Mouse (Mus musculus): ENCODE measurements at regions not wholly inside any gene's neighbourhood (a gene's known extent, or its start where the extent isn't known, plus 50 kb on each side); places are given as distances from the start of the nearest gene placed in this dataset.

DNA sequence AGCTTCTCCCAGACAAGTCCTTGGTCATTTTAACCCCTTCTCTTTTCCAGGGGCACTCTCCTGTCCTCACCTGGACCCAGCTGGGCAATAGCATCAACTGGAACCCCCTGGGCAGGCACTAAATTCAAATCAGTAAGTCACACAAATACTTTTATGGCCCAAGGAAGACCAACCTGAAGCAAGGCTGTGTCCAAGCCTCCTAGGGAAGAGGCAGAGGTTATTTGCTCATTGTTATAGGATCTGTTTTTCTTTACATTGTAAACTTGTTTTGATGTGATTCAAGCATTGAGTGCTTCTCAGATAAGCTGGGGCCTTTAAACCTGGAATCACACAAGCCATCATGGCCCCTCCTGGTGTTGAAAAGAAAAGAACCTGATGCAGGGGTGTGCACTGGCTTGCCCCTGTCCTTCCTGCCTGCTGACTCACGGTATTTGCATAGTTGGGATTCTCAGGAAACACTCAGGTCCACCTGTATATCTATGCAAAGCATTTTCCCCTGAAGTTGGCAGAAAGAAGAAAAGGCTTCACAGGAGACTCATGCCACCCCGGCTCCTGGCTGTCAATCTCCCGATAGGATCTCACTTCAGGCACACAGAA lies 114.9 kb upstream of the Kit start:
- no peak for DNase-seq
- intact Hi-C loops (cut with DNase I; ENCODE audit: low total_unique reads), result no loop called here

DNA sequence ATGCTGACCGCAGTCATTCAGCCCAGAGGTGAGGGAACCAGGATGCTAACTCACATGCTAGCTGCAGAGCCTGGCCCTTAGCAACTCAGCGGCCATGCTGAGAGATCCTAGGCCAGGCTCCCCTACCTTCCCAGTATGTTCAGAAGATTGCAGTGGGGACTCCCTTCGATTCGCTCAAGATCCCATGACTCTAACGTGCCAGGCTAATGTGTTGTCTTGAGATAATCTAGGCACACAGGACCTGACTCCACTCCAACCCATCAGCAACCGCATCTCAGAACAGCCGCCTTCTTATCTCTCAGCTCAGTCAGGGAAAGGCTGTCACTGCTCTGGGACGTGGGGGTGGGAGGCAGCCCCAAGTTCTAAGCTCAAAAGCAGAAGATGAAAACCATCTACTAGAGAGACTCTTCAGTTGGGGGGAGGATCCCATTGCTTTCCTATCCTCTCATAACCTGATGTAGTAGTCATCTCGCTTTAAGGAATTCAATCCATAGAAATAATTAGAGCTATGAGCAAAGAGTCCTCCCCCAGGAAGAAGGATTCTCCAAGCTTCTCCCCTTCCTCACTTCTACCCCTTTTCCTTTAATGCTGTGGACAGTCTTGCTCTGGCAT lies 114.2 kb upstream of the Kit start:
- intact Hi-C loops (cut with DNase I; ENCODE audit: low total_unique reads), result no loop called here
- no peak for DNase-seq

DNA sequence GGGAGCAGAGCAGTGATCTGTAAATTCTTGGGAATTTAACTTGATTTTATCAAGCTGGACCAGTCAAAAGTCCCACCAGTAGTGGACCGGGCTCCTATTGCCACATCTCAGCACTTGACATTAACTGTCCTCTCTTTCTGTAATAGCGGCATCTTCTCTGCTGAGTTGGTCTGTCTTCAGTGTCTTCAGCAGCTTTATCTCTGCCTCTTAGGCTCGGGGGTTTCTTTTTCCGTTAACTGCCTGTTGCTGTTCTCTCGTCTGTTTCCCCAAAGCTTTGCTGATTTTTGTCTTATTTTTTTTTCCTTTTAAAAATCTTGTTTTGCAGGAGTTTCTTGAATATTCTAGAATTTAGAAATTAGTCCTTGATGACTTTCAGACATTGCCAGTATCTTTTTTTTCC lies 113.3 kb upstream of the Kit start:
- intact Hi-C loops (cut with DNase I; ENCODE audit: low total_unique reads), result no loop called here
- DNase-seq, result no peak

DNA sequence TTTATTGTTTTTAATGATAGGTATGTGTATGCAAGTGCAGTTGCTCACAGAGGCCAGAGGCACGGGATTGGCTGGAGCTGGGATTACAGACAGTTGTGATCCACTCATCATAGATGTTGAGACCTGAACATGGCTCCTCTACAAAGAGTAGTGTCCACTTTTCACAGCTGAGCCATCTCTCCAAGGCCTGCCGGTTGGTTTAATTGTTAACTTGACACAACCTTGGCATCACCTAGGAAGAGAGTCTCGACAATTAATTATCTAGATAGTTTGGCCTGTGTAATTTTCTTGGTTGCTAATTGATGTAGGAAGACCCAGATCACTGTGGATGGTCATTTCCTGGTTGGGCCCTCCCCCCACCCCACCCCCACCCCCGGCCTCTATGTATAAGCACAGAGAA lies 111.1 kb upstream of the Kit start:
- intact Hi-C loops (cut with DNase I; ENCODE audit: low total_unique reads), result no loop called here
- no peak for DNase-seq

DNA sequence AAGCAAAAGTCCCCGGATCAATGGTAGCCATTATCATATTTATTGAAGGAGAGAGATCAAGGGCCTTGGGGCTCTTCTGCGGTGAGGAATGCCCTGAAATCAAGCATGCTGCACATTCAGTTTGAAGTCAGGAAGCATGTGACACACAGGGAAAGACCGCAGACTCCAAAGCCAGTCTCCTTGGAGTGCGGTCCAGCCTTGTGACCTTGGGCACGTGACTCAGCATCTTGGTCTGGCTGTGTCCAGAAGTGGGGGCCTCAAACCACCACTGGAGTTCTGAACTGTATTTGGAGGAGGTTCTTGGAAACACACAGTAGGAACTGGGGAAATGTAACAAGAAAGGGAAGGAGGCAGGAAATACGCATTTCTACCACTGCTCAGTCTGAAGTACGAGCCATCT lies 109.0 kb upstream of the Kit start:
- DNase-seq, result no peak
- intact Hi-C loops (cut with DNase I; ENCODE audit: low total_unique reads), result no loop called here

DNA sequence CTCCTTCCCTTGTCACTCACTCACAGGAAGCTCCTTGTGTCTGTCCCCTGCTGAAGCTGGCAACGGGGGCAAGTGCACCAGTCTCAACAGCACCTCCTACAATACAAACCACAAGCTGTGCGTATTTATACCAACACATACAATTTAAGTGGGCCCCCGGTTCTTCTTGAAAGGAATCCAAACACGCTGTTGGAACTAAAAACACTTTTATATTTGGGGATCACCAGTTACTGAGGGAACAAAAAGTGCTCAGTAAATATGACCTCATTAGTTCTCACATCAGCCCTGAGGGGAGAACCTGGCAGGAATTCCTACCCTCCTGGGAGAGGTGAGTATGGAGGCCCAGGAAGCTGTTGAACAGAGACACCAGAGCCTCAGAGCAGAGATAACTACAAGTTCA lies 107.8 kb upstream of the Kit start:
- DNase-seq, result no peak
- intact Hi-C loops (cut with DNase I; ENCODE audit: low total_unique reads), result no loop called here

DNA sequence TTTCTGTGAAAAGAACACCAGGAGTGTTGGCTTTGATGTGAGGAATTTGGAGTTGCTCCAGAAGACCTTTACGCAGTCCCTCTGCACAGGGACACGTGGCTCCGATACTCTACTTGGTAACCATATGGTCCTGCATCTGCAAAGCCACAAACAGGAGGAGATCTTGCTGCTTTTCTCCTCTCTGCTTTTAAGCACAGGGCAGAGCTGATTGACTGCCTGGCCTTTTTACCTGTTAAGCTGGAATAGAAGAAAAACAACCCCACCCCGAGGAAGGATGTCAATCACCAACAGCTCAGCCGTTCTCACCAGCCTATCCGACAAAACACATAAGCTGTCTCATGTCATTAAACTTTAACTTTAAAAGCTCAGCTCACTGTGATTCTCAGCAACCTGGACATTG lies 106.8 kb upstream of the Kit start:
- no peak for DNase-seq
- intact Hi-C loops (cut with DNase I; ENCODE audit: low total_unique reads), result no loop called here

DNA sequence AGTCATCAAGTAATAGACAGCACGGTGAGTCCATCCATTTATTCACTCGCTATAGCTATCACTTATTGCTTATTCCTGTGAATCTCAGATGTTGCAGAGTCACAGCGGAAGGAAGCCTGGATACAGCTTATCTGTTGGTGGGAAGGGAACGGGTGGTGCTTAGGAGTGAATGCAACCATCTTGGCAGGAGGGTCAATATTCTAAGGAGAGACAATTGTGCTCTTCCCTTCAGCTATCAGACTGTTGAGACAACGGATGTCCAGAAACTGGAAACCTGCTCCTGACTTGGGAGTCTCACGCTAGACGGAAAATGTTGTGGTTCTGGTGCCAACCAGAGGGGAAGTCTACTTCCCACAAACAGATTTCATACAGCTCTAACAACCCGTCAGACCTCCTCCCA lies 103.7 kb upstream of the Kit start:
- intact Hi-C loops (cut with DNase I; ENCODE audit: low total_unique reads), result no loop called here
- no peak for DNase-seq

DNA sequence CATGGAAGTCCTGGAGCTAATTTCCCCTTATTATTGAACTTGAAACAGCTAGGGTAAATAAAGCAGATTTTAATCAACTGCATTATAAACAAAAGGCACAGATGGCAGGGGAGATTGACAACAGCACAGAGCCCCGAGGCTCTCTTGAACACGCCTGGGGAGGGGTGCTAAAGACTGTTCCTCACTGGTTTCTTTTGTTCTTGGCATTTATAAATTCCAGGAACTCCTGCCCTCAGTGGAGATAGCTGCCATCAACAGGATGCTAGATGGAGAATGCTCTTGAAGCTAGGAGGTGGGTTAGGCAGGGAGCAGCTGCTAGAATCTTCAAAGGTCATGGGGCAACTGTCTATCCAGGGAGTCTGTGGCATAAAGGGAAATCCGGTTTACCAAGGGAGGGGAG lies 102.2 kb upstream of the Kit start:
- DNase-seq, result no peak
- intact Hi-C loops (cut with DNase I; ENCODE audit: low total_unique reads), result no loop called here

DNA sequence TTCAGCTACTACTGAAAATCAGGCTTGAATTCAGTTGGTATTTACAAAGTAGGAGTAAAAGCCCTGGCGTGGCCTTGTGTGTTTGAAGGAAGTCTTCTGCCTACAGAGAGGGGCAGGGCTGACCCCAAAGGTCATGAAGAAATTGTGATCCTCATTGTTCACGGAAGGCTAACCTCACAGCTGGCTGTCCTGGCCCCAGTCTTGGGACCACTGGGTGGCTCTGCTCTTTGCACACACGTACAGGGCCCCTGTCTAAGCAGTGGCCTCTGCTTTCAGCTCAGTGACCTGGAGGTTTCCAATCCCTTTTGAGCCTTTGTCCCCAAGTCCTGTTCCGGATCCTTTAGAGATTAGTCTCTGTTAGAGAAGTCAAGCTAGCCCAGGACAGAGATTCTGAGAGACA lies 99.3 kb upstream of the Kit start:
- no peak for DNase-seq
- intact Hi-C loops (cut with DNase I; ENCODE audit: low total_unique reads), result no loop called here

DNA sequence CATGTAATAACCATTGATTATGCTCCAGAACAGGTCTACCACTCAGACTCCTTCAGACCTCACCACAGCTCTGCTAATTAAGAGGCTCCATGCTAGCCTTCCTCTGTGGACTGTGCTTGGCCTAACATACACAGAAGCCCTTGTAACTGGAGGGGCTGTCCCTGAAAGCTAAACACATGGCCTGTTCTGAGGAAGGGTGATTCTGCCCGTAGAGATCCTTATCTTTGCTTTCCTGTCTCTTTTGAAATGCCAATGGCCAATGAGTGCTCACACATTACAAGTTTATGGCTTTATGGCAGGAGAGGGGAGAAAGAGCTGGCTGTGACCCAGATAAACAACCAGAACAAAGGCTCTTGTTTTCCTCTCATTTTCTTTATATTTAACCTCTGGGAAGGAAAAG lies 96.2 kb upstream of the Kit start:
- DNase-seq, result no peak
- intact Hi-C loops (cut with DNase I; ENCODE audit: low total_unique reads), result no loop called here

DNA sequence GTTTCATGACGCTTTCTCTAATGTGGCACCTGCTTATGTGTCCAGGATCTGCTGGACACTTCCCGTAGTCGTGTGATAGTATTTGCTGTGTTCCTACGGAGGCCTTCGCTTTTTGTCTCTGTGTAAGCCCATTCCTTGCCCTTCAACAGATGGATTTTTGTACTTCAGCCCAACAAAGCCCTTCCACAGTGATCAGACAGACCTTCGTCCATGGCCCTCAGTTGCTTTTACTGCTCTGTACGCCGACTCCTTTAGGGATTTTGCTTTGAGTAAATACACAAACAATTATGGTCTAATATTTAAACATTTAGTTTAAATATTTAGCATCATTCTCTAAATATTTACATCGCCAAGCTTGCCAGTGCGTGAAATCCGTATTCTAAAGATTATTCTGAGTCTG lies 95.6 kb upstream of the Kit start:
- DNase-seq, result no peak
- intact Hi-C loops (cut with DNase I; ENCODE audit: low total_unique reads), result no loop called here

DNA sequence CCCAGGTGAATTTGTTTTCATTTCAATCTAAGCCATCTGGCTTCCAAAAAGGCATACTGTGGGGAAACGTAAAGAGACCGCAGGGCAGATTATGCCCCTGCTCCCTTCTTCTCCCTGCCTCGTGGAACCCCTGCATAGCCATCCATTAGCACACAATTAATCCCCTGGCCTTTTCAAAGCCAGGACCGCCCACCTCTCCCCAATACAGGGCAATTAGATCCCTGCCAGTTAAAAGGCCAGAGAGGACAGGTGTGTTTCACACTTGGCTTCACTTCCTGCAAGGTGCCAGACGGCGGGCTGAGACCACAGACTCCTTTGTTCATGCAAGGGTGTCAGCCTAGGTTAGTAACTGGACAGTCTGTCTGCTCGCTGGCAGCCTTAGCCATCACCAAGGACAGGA lies 93.1 kb upstream of the Kit start:
- intact Hi-C loops (cut with DNase I; ENCODE audit: low total_unique reads), result no loop called here
- DNase-seq, result no peak

DNA sequence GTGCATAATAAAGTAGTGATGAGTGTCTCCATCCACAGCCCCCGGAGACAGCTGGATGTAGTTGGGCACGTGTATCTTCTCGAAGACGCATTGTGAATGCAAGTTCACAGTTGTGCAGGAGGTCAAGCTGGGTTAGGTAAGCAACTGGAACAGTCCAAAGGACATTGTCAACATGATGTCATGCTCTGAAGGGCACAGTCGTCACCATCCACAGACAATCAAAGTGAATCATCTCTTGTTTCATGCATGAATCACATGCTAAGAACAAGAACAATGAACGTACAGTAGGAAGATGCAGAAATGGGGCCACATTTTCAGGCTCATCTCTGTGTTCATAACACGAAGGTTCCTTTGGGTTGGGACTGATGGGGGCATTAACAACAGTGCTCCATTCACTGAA lies 90.4 kb upstream of the Kit start:
- DNase-seq, result no peak
- intact Hi-C loops (cut with DNase I; ENCODE audit: low total_unique reads), result no loop called here

DNA sequence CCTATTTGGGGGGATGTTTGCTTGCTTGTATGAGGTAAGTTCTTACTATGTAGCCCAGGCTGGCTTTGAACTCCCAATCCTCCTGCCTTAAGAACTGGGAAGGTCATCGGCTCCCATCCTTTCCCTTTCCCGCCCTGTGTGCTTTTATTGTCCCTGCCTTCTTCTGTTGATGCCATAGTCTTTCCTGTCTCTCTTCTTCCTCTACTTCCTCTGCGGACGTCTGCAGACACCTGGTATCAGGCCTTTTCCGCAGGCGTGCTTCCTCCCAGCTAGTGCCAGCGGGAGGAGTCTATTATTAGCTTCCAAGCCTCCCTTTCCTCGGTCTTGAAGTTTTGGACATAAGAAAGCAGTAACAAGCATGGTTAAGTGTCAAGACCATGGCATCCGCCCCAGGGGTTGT lies 83.9 kb upstream of the Kit start:
- intact Hi-C loops (cut with DNase I; ENCODE audit: low total_unique reads), result no loop called here
- no peak for DNase-seq

DNA sequence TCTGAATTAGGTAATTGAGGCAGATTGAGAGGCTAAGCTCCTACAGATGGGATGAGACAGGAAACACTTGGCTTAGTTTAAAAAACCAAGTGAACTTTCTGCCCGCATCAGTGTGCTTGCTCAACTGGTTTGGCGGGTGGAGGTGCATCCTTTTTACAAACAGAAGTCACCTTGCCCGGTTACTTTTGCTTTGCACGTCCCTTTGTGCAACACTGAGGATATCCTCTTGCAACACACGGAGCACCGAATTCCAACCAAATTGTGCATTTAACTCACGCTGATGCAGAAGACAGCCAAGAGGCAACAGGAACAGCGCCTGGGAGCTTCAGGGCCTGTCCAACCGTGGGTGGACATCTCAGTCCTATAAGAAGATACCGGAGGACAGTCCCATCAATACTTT lies 80.6 kb upstream of the Kit start:
- intact Hi-C loops (cut with DNase I; ENCODE audit: low total_unique reads), result no loop called here
- no peak for DNase-seq

DNA sequence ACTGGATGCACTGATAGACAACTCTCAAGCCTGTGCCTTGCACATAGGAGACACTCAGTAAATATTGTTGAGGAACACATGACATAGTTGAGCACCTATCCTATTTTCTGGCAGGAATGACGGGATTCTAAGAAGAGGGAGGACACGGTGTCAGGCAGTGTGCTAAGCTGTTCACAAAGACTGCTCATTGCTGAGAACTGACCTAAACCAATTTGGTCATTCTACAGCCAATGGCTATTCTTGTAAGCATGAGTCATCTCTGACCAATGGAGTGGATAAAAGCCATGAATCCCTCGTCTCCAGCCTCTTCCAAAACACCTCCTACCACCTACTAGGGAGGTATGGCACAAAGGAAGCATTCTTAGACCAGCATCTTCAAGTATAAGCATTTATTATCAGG lies 75.7 kb upstream of the Kit start:
- DNase-seq, result no peak
- intact Hi-C loops (cut with DNase I; ENCODE audit: low total_unique reads), result no loop called here

DNA sequence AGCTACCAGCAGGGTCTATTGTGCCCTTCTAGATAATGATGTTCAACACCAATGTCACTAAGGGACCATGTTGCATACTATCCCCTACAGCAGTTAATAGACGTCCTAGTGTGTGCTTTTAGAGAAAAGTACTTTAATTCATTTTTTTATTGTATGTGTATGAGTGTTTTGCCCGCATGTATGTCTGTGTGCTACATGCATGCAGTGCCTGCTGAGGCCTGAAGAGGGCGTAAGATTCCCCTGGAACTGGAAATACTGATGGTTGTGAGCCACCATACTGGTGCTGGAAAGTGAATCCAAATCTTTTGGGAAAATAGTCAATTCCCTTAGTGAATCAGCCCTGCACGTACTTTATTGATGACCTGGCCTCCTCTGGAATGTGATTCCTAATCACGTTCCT lies 75.0 kb upstream of the Kit start:
- intact Hi-C loops (cut with DNase I; ENCODE audit: low total_unique reads), result no loop called here
- no peak for DNase-seq

DNA sequence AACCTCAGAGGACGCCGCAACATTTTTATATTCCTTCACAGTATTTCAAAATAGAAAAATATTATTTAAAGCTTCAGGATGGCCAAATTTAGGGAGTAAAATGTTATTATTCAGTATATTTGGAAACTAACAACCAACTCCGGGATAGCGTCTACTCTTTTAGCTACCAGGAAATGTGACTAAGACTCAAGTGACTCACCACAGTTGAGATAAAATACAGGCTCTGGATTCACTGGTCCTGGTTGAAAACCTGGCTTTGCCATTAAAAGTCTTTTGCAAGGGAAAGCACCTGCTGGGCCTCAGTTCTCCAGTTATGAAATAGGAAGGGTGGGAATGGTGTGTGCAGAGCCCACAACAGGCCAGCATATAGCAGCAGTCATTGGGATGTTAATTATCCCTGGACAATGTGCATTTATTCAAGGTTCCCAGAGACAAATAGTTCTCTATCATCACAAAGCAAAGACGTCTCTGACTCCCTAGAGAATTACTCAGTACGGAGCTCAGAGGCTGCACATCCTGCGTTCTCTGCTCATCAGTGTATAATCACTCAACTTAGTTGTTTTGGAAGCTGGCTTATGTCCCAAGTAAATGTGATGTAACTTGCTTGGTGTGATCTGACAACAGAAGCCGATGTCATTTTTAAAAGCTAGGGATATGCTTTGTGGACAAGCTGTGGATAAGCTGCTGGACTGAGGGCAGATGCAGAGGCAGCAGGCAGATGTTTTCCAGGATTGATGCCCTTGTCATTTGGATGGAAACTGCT lies 73.9 kb upstream of the Kit start:
- DNase-seq, result no peak
- intact Hi-C loops (cut with DNase I; ENCODE audit: low total_unique reads), result no loop called here

DNA sequence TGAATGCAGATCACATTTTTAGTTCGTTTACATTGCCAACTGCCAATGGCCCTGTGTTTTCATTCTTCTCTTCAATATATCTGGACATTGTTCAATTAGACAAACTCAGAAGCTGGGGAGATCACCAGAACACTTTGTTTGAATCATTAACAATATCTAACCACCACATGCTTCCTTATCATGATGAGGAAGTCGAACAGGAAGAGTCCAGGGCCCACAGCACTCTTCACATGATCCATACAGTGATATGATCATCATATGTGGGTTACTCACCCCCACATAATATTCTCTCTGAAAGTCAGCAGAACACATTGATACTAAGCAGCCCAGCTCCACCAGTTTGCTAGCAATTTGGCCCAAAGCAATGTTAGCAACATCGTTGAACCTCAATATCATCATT lies 71.0 kb upstream of the Kit start:
- no peak for DNase-seq
- intact Hi-C loops (cut with DNase I; ENCODE audit: low total_unique reads), result no loop called here

Data from gastrocnemius, postnatal 14 days (tissue).